Mouse (Mus musculus) liver, postnatal 0 days (tissue): ENCODE measurements around the gene Abca2.

ENCODE experiments used
- CTCF ChIP-seq: sonication (generic); IDR thresholded peaks from 2 replicates; pipeline ENCODE4 v1.5.1; 2016; ENCODE audit warnings: antibody characterized with exemption, low read depth
- EP300 ChIP-seq: IDR thresholded peaks from 2 replicates; pipeline ENCODE4 v1.6.1; 2016; ENCODE audit warnings: antibody characterized with exemption, low read depth, mild to moderate bottlenecking

DNA sequence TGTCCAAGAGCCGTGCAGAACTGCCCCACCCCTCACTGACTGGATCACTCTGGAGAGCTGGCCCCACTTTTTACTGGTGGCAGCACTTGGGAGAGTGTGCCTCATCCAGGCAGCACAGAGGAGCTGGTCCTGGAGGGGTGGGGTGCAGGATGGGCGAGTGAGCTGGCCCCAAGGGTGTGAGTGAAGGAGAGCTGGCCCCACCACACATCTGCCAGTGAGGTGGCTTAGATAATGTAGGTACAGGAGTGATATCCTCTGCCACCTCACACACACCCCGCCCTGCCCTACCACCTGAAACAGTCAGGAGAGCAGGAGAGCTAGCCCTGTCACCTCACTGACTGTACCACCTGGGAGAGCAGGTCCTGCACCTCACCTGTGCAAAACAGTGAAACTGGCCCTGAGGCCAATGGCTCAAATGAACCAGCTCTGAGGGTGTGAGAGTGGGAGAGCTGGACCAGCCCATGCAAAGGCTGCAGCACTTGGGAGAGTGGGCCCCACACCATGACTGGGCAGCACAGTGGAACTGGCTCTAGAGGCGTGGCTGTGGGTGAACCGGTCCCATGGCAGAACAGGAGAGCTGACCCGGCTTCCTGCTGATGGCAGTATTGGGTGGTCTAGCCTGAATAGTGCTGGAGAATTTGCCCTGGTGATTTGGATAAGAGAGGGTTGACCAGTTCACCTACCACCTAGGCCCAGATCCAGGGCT, 59.6 kb downstream of the Abca2 start:
- TF ChIP-seq EP300, result no peak
- TF ChIP-seq CTCF, result no peak
